Mouse (Mus musculus) gonadal fat pad, adult 2 months (tissue): Measurements from ENCODE around the gene Zdhhc14. TPM values are rescaled to one million over a fixed set of nuclear protein-coding genes. Genes with fewer than 3 reads are reported as not detected.
A peak's percentile ranks its signal among the peaks of the same experiment; 100 is the strongest.

Experiments used
- DNase-seq: peaks from one replicate; pipeline ENCODE4 v3.0.0-alpha.2; 2012; ENCODE audit warnings: low read depth
- polyA plus RNA-seq: library from polyadenylated mRNA; depleted of rRNA; stranded (reverse); fragments of >200 nt; gene quantifications from 2 replicates; pipeline ENCODE4 v1.2.3, GENCODE M21; 2012

The Zdhhc14 gene
- polyA plus RNA-seq, 1 experiment: 1.7 TPM

DNA sequence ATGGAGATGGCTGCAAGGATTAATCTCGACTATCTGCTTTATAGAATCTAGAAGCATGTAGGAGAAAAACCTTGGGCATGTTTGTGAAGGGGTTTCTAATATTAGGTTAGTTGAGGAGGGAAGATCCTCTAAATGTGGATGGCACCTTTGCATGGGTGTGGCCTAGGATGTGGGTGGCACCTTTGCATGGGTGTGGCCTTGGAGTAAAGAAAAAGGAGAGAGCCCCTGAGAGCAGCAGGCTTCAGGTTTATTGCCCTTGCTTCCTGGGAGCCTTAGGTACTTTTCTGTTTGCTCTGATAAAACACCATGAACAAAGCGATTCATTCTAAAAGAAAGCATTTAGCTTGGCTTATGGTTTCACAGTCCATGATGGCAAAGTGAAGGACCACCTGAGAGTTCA lies 62.2 kb downstream of the Zdhhc14 start:
- DNase-seq: no peak

DNA sequence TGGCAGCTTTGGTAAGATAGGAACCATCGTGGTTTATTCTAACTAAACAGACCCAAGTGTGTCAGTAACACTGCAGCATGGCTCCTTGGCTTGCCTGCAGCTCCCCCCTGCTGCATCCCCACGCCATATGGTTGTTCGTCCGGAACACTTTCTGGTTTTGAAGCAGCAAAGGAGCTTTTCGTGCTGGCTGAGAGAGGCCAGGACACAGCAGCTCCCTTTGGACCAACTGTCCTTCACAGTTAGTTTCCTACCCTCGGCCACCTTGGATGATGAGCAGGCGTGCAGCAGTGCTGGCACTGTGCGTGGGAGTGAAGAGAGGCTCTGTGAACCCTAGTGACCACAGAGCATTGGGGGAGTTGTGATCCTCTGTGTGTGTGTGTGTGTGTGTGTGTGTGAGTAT lies 64.2 kb downstream of the Zdhhc14 start:
- no peak for DNase-seq

DNA sequence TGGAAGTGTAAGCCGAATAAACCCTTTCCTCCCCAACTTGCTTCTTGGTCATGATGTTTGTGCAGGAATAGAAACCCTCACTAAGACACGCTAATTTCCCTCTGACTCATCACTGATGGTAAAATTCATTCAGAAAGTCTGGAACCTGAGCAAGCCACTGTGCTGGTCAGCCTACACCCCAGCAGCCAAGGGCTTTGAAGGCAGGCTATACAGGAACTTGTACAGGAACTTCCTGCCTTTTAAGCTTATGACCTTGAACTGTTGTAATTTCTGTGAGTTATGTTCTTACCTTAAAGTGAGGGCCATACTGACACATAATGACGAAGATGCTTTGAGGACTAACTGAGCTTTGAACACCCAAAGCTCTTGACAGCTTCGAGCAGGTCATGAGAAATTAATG lies 67.9 kb downstream of the Zdhhc14 start:
- no peak for DNase-seq

DNA sequence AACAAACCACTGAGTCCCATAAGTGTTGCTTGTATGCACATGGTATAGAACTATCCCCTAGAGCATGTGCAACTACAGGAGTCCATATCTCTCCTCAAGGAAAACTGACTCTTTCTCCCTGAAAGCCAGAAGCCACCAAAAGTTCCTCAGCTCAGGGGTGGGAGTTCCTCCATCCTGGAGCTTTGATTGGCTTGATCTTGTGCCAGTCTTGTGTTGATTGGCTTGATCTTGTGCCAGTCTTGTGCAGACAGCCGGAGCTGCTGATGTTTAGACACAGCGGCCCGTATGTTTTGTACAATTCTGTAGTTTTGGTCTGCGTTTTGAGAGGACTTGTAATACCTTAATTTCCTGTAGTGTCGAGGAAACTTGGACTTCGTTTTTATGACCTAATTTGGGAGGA lies 70.8 kb downstream of the Zdhhc14 start:
- DNase-seq: no peak

DNA sequence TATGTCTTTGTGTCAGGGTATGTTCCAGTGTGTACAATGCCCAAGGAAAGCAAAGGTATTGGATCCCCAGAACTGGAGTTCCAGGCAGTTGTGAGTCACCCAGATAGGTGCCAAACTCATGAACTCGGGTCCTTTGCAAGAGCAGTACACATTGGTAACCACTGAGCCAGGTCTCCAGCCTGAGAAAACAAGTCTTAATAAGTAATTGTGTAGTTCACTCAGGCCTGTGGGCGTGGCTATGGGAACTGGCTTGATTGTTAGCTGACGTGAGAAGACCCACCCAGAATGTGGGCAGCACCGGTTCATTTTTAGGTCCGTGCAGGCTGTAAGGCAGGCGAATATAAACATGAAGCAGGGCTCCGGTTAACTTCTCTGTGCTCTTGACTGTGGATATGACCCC lies 73.6 kb downstream of the Zdhhc14 start:
- no peak for DNase-seq

DNA sequence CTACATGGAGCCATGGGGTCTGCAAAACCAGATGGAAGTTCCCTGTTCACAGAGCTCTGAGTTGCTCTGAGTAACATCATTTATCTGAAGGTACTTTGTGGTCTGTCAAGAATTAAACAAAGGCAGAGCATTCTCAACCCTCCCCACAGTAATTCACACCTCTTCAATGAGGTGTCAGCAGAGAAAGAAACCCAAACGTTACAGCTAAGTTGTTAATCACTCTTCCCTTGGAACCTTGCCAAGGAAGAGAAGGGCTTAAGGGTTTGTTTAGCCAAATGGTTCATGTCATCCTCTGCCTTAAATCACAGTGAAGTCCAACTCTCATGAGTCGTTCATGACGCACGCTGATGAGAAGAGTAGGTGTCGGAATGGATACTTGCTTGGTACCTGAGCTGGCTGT lies 75.6 kb downstream of the Zdhhc14 start:
- no peak for DNase-seq

DNA sequence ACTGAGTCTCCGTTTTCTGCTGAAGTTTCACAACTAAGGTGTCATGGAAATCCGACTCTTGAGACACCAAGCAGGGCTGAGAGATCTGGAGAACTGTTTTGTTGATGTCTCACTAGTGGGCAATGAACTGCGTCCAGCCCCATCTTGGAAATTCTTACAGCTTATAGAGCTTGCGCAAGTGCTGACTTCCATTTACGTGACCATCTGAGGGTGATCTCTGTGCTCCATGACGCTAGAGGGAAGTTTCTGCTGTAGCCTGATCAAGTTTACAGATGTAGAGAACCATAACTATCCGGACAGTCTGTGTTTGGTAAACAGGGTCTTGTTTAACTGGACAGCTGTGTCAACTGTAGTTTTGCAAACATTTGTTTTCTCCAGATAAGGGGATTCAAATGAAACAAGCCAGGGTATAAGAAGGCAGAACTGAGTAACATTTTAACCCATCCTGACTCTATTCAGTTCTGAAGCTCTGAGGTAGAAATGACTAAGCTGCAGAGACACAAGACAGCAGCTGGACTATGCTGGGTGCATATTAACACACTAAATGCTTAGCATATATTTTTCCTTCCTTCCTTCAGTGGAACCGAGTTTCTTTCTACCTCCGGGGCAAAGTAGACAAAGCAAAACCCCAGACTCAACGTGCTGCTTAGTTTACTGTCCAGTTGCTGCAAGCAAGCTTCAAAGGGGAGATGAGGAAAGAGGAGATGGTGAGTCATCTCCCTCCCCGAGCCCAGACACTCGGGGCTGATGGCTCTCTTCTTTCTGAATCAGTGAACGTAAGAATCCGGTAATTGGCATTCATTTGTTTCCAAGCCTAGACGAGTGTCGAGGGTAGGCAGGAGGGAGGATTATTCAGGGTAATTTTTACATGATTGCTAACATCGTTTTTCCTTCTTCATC lies 77.0 kb downstream of the Zdhhc14 start:
- DNase-seq: no peak

DNA sequence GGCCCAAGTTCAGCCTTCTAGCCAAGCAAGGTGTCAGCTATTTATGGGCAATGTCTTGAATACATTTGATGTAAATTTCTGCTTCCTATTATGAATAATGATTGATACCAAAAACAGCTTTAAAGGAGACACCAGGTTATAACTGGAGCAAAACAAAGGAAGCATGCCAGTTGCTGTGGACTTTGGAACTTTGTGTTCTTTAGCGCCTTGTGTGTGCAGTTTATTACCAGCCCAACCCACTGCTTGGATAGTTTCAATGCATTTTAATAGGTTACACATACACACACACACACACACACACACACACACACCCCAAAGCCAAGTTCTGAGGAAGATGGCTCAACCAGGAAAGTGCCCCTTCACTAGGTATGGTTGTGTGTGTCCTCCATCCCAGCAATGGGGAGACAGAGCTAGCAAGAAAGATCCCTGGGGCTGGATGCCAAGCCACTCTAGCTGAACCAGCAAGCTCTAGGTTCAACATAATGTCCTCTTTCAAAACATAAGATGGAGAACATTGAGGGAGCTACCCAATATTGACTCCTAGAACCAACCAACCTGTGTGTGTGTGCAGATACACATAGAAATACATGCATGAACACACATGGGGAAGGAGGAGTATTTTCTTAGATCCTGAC lies 79.9 kb downstream of the Zdhhc14 start:
- DNase-seq: no peak

DNA sequence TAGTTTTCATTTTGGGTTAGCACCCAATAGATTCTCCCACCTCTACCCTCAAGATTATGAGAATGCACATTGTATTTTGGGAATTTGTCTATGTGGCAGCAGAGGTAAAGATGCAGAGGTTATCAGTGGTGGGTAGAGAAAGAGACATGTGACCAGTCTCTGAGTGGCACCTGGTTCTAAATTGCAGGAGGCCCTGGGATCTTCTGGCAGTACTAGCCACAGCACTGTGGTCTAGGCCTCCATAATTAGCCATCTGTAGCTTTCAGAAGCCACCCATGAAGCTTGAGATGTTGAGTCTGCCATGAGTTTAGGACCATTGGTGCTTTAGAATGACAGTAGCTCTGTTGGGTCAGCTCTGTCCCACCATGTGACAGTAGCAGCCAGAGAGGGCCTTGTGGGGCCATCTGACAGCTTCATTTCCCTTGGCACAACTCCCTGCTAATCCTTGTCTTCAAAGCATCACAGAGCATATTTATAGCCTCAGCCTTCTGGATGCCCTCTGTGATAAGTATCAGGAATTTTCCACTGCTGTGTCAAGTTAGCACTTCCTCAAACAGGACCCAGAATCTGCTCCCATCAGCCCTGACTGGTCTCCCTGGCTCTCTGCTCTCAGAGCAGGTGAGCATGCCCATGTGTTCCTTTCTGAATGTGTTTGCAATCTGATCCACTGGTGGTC lies 80.5 kb downstream of the Zdhhc14 start:
- no peak for DNase-seq

DNA sequence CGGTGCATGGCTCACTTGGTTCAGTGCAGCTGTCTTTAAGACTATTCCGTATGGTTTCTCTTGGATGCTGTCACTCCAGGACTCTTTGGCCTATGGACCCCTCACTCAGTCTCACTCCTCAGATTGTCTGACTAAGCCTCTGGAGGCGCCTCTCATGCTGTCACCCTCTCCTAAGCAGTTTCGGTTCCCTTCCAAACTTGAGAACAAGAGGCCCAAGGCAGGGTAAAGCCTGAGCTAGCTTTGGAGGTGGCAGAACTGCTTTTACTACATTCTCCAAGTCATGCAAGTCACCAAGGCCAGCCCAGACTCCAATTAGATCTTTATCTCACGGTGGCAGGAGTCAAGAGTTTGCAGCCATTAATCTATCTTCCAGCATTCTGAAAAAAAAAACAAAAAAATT lies 82.3 kb downstream of the Zdhhc14 start:
- no peak for DNase-seq

DNA sequence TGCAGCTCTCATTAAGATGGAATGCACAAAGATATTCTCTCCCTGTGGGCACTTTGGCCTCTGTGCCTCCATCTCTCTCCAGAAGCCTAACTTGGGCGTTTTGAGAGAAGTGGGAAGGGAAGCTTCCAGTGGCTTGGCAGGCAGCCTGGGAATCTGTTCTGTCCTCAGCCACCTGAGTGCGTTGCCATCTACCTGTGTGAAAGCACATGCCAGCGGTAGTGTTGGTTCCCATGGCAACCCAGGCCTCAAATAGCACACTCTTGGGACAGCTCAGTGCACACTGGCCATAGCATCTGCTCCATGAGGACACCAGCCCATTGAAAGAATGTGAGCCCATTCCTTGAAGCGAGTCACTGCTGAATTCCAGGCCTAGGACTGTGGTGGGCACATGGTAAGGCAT lies 83.2 kb downstream of the Zdhhc14 start:
- DNase-seq: no peak

DNA sequence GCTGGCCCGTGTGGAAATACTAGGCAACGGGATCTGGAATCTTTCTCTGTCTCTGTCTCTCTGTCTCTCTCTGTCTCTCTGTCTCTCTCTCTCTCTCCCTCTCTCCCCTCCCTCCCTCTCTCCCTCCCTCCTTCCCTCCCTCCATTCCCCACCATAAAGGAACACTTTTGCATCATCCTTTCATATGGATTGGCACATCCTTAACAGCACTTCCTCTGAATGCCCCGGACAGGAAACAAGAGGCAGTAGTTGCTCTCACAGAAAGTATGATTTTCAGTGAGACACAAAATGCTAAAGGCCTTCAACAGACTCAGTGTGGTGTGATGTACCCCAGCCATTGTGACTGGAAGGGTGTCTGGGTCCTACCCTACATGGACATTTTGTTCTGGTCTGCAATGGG lies 89.9 kb downstream of the Zdhhc14 start:
- DNase-seq: no peak

DNA sequence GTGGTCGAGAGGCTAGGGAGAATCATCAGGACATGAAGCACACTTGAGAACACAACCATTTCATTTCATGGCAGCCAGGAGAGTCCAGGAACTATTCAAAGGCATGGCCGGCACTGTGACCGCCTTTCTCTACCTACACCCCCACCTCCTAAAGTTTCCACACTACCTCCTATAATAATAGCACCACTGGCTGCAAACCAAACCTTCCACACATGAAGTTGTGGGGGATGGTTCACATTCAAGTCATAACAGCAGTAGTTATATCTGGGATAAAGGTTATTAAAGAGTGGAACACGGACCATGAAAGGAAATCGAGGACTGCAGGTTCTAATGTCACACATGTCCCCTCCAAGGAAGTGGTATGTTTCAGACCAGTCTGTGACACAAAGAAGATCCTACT lies 90.6 kb downstream of the Zdhhc14 start:
- no peak for DNase-seq

DNA sequence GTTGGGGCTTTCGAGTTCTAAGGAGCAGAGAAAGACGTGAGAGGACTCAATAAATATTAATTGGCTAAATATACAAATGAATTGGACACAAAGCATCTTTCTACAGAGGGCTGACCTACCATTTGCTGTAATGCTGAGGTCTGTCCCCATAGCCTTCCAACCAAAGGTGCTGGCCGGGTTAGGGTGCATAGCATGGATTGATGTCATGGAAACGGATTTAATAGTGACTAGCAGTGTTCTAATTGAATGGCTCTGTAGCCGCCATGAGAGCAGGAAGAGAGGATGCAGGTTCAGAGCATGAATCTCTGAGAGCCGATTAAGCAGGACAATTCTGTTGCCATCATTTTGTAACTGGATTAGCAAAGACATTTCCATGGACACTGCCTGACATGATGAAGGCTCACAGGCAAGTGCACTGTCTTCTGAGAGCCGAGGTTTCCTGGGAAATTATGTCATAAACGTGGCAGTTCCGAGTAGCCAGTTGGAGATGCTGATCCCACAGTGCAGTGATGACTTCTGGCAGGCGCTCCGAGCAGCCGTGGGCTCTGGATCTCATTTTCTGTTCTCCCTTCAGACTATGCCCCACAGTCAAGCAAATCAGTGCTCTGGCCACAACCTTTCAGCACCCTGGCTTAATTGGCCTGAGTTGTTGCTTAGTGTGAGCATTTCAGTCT lies 91.3 kb downstream of the Zdhhc14 start:
- no peak for DNase-seq

DNA sequence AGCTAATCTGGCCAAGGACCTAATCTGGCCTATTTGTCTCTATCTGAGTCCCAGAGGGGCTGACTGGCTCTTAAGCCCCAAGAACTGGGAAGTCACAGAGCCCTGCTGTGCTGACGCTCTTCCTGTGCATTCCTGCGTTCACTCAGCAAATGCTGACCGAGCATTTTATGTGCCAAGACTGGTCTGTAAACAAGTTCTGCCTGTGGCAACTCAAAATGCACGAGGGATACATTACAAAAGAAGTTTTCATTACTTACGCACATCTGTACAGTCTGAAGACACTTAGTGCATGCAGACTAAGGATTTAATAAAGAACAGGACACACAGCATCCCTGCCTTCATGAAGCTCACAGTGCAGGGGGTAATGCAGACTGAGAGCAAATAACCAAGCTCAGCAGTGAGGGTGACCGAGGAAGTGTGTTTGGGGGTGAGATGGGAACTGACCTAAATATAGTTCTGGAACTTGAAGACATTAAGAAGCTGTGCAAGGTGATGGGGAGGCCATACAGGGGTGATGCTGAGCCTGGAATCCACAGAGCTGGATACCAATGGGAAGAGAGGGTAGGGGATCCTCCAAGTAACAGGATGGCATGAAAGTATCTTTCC lies 99.3 kb downstream of the Zdhhc14 start:
- DNase-seq: no peak

DNA sequence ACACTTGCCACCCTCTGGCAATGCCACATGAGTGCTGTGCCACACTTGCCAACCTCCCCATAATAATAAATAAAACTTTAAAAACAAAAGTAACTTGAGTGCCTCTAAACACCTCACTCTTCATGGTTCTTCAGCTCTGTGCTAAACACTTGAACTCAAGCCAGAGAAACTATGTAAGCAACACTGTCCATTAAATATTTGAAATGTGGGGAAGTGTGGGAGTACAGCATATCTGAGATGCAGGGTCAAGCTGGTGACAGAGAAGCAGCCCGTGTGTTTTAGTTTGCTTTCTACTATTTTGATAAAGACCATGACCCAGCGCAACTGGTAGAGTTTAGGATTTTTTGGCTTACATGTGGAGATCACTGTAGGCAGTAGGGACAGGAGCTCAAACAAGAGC lies 100.7 kb downstream of the Zdhhc14 start:
- DNase-seq: no peak

DNA sequence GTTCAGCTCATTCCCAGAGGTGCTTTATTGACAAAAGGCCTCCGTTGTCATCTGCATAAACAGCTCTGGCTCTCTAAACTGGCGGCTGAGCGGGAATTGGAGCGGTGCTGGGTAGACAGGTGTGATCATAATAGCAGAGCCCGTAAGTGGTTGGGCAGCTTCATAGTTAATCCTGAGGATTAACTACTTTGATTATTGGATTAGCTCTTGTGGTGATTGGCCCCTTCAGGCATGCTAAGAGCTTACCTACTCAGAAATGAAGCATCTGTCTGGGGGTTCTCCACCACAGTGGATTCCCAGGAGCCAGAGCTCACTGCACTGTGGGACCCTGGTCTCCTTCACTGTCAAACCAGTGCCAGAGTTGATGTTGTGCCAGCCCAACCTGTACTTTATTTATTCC lies 102.7 kb downstream of the Zdhhc14 start:
- DNase-seq: no peak

DNA sequence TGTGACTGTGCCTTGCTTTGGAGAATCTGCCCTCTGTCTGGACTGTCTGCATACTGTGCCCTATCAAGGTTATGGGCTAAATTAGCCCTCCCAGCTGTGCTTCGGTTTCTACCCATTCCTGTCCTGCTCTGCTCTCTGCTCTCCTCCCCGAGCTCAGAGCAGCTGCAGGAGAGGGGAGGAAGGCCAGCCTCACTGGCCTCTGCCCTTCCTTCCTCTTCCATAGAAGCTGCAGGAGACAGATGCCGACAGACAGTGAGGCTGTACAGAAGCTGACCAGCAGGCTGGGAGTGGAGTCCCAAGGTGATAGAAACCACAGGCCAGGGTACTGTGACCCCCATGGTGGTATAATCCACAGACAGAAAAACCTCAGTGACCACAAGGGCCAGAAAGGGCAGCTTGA lies 104.1 kb downstream of the Zdhhc14 start:
- DNase-seq: no peak

DNA sequence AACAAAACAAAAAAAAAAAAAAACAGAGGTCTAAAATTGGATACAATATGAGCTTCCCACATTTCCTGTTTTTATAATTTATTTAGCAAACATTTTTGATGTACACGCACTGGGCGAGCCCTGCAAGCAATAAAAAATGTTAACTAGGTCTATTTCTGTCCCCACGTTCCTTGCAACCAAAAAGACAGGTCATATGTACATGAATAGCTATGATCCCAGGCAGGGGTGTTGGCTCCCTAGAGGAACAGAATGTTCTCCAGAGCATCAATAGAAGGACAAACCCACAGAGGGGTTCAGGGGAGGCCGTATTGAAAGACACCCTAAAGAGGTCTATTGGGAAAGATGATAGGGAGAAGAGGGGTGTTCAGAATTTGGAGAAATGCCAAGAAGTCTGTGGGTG lies 106.6 kb downstream of the Zdhhc14 start:
- DNase-seq: no peak

DNA sequence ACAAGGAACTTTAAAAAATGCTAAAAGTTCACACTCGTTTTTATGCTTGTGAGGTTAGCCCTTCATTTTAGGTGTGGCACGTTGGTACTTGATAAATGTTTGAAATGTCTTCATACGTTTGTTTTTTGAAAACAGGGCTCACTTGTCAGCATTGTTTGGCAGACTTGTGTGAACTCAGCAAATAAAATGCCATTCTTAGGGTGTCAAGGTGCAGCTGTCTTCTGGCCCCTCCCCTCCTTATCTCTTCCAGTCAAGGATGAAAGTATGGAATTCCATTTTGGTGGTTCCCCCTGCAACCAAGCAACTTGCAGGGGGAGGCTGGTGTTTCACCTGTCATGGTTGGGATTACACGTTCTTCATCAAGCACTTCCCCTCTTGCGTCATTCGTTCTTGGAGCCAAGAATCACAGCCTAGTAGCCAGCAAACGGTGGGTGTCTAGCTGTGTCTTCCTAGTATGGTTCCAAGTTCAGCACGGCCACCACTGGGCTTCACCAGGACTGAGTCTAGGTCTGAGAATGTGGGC lies 108.2 kb downstream of the Zdhhc14 start:
- DNase-seq: peak; percentile 34

DNA sequence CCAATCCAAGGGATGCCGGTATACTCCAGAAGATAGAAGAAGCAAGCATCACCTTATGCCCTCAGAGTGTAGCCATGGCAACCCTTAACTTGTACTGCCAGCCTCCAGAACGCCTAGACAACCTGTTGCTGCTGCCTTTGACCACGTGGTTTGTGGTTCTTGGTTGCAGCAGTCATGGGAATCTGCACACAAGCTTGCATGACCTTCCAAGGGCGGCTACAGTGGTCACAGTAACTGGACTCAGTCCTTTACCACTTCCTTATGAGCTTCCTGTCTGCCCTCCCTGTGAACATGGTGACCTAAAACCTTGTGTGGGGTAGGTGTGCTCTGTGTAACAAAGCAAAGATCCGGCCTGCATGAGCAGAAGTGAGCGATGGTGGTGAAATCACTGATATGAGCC lies 109.6 kb downstream of the Zdhhc14 start:
- no peak for DNase-seq

DNA sequence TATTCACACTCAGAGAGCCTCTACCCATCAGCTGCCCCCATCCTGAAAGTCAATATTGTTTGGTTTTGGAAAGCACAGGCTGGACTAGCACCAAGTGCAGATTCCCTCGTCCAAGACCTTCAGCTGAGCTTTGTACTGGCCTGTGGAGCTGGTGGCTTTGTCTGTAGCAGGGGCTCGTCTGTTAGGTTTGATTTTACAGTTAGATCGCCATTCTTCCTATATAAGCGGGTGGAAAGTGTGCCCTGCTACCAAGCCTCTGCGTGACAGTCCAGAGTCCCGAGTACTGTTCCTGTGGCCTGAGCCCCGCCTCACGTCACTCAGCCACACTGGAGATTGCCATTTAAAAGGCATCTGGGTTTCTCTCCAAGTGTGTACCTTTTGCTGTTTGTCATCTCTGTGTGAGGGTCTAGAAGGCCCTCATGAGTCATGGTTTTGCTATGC lies 113.8 kb downstream of the Zdhhc14 start:
- DNase-seq: no peak
